Mouse (Mus musculus): ENCODE data around the gene Eif2ak1. TPM values are rescaled to one million over a fixed set of nuclear protein-coding genes. Genes with fewer than 3 reads are reported as not detected.

Eif2ak1 gene
- total RNA-seq, 1 experiment: 28.1 TPM

DNA sequence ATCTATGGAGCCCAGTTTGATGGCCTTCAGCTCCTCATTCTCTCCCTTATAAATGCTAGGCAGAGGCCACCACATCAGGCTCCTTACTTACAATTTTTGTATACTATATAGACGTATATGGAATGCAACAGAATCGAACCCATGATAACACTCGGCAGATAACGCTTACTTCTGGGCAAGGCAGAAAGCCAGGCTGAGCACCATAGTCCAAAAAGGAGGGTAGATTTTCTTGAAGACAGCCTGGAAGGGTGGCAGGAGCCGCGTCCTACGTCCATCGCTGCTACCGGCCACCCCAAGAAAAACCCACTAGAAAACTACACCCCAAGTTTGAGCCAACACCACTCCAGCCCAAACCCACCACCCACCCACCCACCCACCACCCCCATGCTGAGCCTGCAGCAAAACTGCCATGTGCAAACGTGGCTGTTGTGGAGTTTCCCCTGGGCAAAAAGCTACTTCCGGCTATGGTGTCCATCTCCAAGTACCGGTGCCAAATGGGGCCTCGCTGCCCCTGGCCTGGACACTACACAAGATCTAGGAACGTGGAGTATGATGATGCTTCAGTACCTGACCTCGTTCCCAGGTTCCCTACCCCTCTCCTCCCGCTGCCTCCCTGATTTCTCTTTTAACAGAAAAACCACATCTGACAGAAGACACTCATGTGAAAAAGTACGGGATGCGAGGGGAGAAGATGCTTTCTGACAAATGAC, 13.4 kb upstream of the Eif2ak1 start:
- Histone ChIP-seq H3K36me3 (ENCODE audit: control insufficient read depth, insufficient read depth, low read length, poor library complexity, severe bottlenecking) (no peaks in the 10 kb centered on the region), H3K4me1 (ENCODE audit: control insufficient read depth in 2 of 2, insufficient read depth in 2 of 2, low read length in 2 of 2, poor library complexity in 1 of 2) (no peaks in the 10 kb centered on the region), H3K27ac (ENCODE audit: insufficient read depth, low read depth, low read length, poor library complexity, severe bottlenecking) (no peak overlapping the region), H3K4me3 (ENCODE audit: insufficient read depth in 1 of 2, low read depth in 1 of 2, low read length in 2 of 2, poor library complexity in 1 of 2, severe bottlenecking in 1 of 2) (no peak overlapping the region), H3K9ac (ENCODE audit: insufficient read depth, low read depth, low read length, poor library complexity, severe bottlenecking) (no peak overlapping the region), H3K9me3 (ENCODE audit: control insufficient read depth, insufficient read depth, low read depth, low read length) (no peaks in the 10 kb centered on the region)
- no peak for TF ChIP-seq ZNF384 (IDR thresholded peaks at IDR 0.05; ENCODE audit: low read depth, low read length)
- TF ChIP-seq HCFC1 (IDR thresholded peaks at IDR 0.05; ENCODE audit: borderline replicate concordance, insufficient read depth, low read length): no peak
- TF ChIP-seq ZC3H11A (IDR thresholded peaks at IDR 0.05; ENCODE audit: borderline replicate concordance, low read depth, low read length): no peak
- no peak for TF ChIP-seq CHD2 (IDR thresholded peaks at IDR 0.05; ENCODE audit: low read depth, low read length)
- TF ChIP-seq MAFK (IDR thresholded peaks at IDR 0.05; ENCODE audit: insufficient read depth, low read depth, low read length): no peak
- no peak for DNase-seq (ENCODE audit: low read depth, low spot score)
- in situ Hi-C loops (cut with MboI; ENCODE audit: low sequenced_read_pairs in 2 of 2, unreplicated experiment in 2 of 2): no loop called here

GRCm38 (mm10) chr5:143807268-143807667, 10.3 kb upstream of the Eif2ak1 start:
- H3K4me3 ChIP-seq (ENCODE audit: insufficient read depth in 1 of 2, low read depth in 1 of 2, low read length in 2 of 2, poor library complexity in 1 of 2, severe bottlenecking in 1 of 2): no peak overlapping the region
- H3K4me1 ChIP-seq (ENCODE audit: control insufficient read depth in 2 of 2, insufficient read depth in 2 of 2, low read length in 2 of 2, poor library complexity in 1 of 2): no peaks in the 10 kb centered on the region
- TF ChIP-seq MAFK (IDR thresholded peaks at IDR 0.05; ENCODE audit: insufficient read depth, low read depth, low read length): no peak
- TF ChIP-seq ZNF384 (IDR thresholded peaks at IDR 0.05; ENCODE audit: low read depth, low read length): no peak
- TF ChIP-seq HCFC1 (IDR thresholded peaks at IDR 0.05; ENCODE audit: borderline replicate concordance, insufficient read depth, low read length): no peak
- TF ChIP-seq CHD2 (IDR thresholded peaks at IDR 0.05; ENCODE audit: low read depth, low read length): no peak
- no peak overlapping the region for H3K27ac ChIP-seq (ENCODE audit: insufficient read depth, low read depth, low read length, poor library complexity, severe bottlenecking)
- no peaks in the 10 kb centered on the region for H3K9me3 ChIP-seq (ENCODE audit: control insufficient read depth, insufficient read depth, low read depth, low read length)
- no peak overlapping the region for H3K9ac ChIP-seq (ENCODE audit: insufficient read depth, low read depth, low read length, poor library complexity, severe bottlenecking)
- no peak for DNase-seq (ENCODE audit: low read depth, low spot score)
- no peaks in the 10 kb centered on the region for H3K36me3 ChIP-seq (ENCODE audit: control insufficient read depth, insufficient read depth, low read length, poor library complexity, severe bottlenecking)
- in situ Hi-C loops (cut with MboI; ENCODE audit: low sequenced_read_pairs in 2 of 2, unreplicated experiment in 2 of 2): no loop called here

GRCm38 (mm10) chr5:143809421-143810090, 8.0 kb upstream of the Eif2ak1 start:
- Histone ChIP-seq H3K27ac (ENCODE audit: insufficient read depth, low read depth, low read length, poor library complexity, severe bottlenecking) (no peak overlapping the region), H3K9me3 (ENCODE audit: control insufficient read depth, insufficient read depth, low read depth, low read length) (no peaks in the 10 kb centered on the region), H3K4me3 (ENCODE audit: insufficient read depth in 1 of 2, low read depth in 1 of 2, low read length in 2 of 2, poor library complexity in 1 of 2, severe bottlenecking in 1 of 2) (no peak overlapping the region), H3K9ac (ENCODE audit: insufficient read depth, low read depth, low read length, poor library complexity, severe bottlenecking) (no peak overlapping the region), H3K36me3 (ENCODE audit: control insufficient read depth, insufficient read depth, low read length, poor library complexity, severe bottlenecking) (no peaks in the 10 kb centered on the region), H3K4me1 (ENCODE audit: control insufficient read depth in 2 of 2, insufficient read depth in 2 of 2, low read length in 2 of 2, poor library complexity in 1 of 2) (no peaks in the 10 kb centered on the region)
- in situ Hi-C loops (cut with MboI; ENCODE audit: low sequenced_read_pairs in 2 of 2, unreplicated experiment in 2 of 2): no loop called here
- DNase-seq (ENCODE audit: low read depth, low spot score): no peak
- TF ChIP-seq ZC3H11A (IDR thresholded peaks at IDR 0.05; ENCODE audit: borderline replicate concordance, low read depth, low read length): no peak
- TF ChIP-seq ZNF384 (IDR thresholded peaks at IDR 0.05; ENCODE audit: low read depth, low read length): no peak
- no peak for TF ChIP-seq MAFK (IDR thresholded peaks at IDR 0.05; ENCODE audit: insufficient read depth, low read depth, low read length)
- TF ChIP-seq HCFC1 (IDR thresholded peaks at IDR 0.05; ENCODE audit: borderline replicate concordance, insufficient read depth, low read length): no peak
- no peak for TF ChIP-seq CHD2 (IDR thresholded peaks at IDR 0.05; ENCODE audit: low read depth, low read length)

- Histone ChIP-seq H3K27ac (ENCODE audit: insufficient read depth, low read depth, low read length, poor library complexity, severe bottlenecking) (no peak overlapping the region), H3K4me3 (ENCODE audit: insufficient read depth in 1 of 2, low read depth in 1 of 2, low read length in 2 of 2, poor library complexity in 1 of 2, severe bottlenecking in 1 of 2) (no peak overlapping the region), H3K9me3 (ENCODE audit: control insufficient read depth, insufficient read depth, low read depth, low read length) (no peaks in the 10 kb centered on the region), H3K9ac (ENCODE audit: insufficient read depth, low read depth, low read length, poor library complexity, severe bottlenecking) (no peak overlapping the region), H3K4me1 (ENCODE audit: control insufficient read depth in 2 of 2, insufficient read depth in 2 of 2, low read length in 2 of 2, poor library complexity in 1 of 2) (no peaks in the 10 kb centered on the region), H3K36me3 (ENCODE audit: control insufficient read depth, insufficient read depth, low read length, poor library complexity, severe bottlenecking) (no peaks in the 10 kb centered on the region)
- in situ Hi-C loops (cut with MboI; ENCODE audit: low sequenced_read_pairs in 2 of 2, unreplicated experiment in 2 of 2): no loop called here
- no peak for DNase-seq (ENCODE audit: low read depth, low spot score)
- TF ChIP-seq HCFC1 (IDR thresholded peaks at IDR 0.05; ENCODE audit: borderline replicate concordance, insufficient read depth, low read length) (no peak), ZNF384 (IDR thresholded peaks at IDR 0.05; ENCODE audit: low read depth, low read length) (no peak), ZC3H11A (IDR thresholded peaks at IDR 0.05; ENCODE audit: borderline replicate concordance, low read depth, low read length) (no peak), CHD2 (IDR thresholded peaks at IDR 0.05; ENCODE audit: low read depth, low read length) (no peak), MAFK (IDR thresholded peaks at IDR 0.05; ENCODE audit: insufficient read depth, low read depth, low read length) (no peak)
Measured at GRCm38 (mm10) chr5:143811653-143812052, 5.9 kb upstream of the Eif2ak1 start.
